ENCODE assay signal across 8 mouse cellular contexts in genomic region chr7:45121404-45121803, GRCm38 (mm10). TPM values are rescaled to one million over a fixed set of nuclear protein-coding genes. Genes with fewer than 3 reads are reported as not detected.
DNase-seq lines count a peak whose midpoint lies in the region; ATAC-seq and TF ChIP-seq lines count a peak whose summit lies in the region.

No protein-coding gene starts in this region.

- H3K9ac ChIP-seq in heart, embryonic 13.5 days, result peak overlapping the region; percentile 53
- H3K9ac ChIP-seq in limb, embryonic 15.5 days, result 0 out of 2 replicates have a peak overlapping the region, but pooled peaks have one; percentile 21

- H3K9me3 ChIP-seq in G1E (replicated peaks), result no peaks in the 10 kb centered on the region
- H3K9me3 ChIP-seq in heart, embryonic 13.5 days, result no peaks in the 10 kb centered on the region
- no peaks in the 10 kb centered on the region for H3K9me3 ChIP-seq in limb, embryonic 15.5 days

- 0 out of 2 replicates have a peak overlapping the region, but pooled peaks have one; percentile 76 for H3K4me2 ChIP-seq in heart, embryonic 13.5 days
- H3K4me2 ChIP-seq in limb, embryonic 15.5 days, result no peak overlapping the region

- no peak for TF ChIP-seq CTCF in G1E (IDR thresholded peaks at IDR 0.05; ENCODE audit: low read depth, low read length)

- DNase-seq in gastrocnemius, adult 18-20 months (ENCODE audit: low spot score), result peak; percentile 38
- DNase-seq in gastrocnemius, postnatal 10 days, result no peak
- no peak for DNase-seq in G1E (ENCODE audit: low spot score)
- peak; percentile 77 for DNase-seq in skeletal muscle tissue, adult 2 months (ENCODE audit: low read depth, low spot score)
- DNase-seq in frontal cortex, postnatal 36 days (ENCODE audit: low spot score in 2 of 2), result no peak
- DNase-seq in frontal cortex, adult 2 months (ENCODE audit: extremely low spot score in 1 of 2, low spot score in 1 of 2), result no peak

- 52% methylated on average over 7 of the region's 8 CpGs for WGBS in heart, embryonic 13.5 days
- WGBS in limb, embryonic 15.5 days, result 54% methylated on average over 8 of the region's 8 CpGs

- peak overlapping the region; percentile 21 for H3K27ac ChIP-seq in heart, embryonic 13.5 days (replicated peaks)
- no peak overlapping the region; the same call in 1 of the 2 replicates for H3K27ac ChIP-seq in limb, embryonic 15.5 days

- H3K4me1 ChIP-seq in G1E (ENCODE audit: insufficient read depth, low read depth, low read length), result peaks cover 80% of the 10 kb centered on the region
- peaks cover 53% of the 10 kb centered on the region for H3K4me1 ChIP-seq in heart, embryonic 13.5 days
- peaks cover 43% of the 10 kb centered on the region for H3K4me1 ChIP-seq in limb, embryonic 15.5 days

- peak overlapping the region; percentile 92; the same call in 1 of the 2 replicates for H3K4me3 ChIP-seq in G1E (ENCODE audit: low read depth, low read length)
- H3K4me3 ChIP-seq in heart, embryonic 13.5 days, result peak overlapping the region; percentile 5; the same call in 1 of the 2 replicates
- no peak overlapping the region for H3K4me3 ChIP-seq in limb, embryonic 15.5 days

- no peaks in the 10 kb centered on the region for H3K27me3 ChIP-seq in G1E (ENCODE audit: insufficient read depth, low read length)
- no peaks in the 10 kb centered on the region for H3K27me3 ChIP-seq in heart, embryonic 13.5 days (replicated peaks)
- H3K27me3 ChIP-seq in limb, embryonic 15.5 days, result no peaks in the 10 kb centered on the region

- H3K36me3 ChIP-seq in G1E (replicated peaks), result peaks cover 83% of the 10 kb centered on the region
- peaks cover 74% of the 10 kb centered on the region for H3K36me3 ChIP-seq in heart, embryonic 13.5 days
- H3K36me3 ChIP-seq in limb, embryonic 15.5 days, result peaks cover 58% of the 10 kb centered on the region

- ATAC-seq in G1E (ENCODE audit: extremely low read depth, insufficient number of reproducible peaks, low FRiP score, poor library complexity, severe bottlenecking), result no peak
- no peak for ATAC-seq in heart, embryonic 13.5 days (ENCODE audit: extremely low read depth, insufficient number of reproducible peaks, low FRiP score, low TSS enrichment)
- ATAC-seq in limb, embryonic 15.5 days (ENCODE audit: insufficient number of reproducible peaks, low FRiP score, low TSS enrichment, low read depth), result no peak

RNA-seq across cellular contexts. Expression of gene Rps11, which starts 2.8 kb away (rescaled TPM):
- 100 to 1,000 TPM; 490 to 529 TPM for total RNA-seq in gastrocnemius, adult 18-20 months (2021)
- 100 to 1,000 TPM; 762 to 817 TPM for total RNA-seq in gastrocnemius, postnatal 10 days (2021)
- total RNA-seq in G1E (2014; fragmentation: Nextera tagmentation) (916 and 1,000 TPM in 2 replicates), G1E (2017) (1,298 and 1,329 TPM in 2 replicates)
- 151 and 217 TPM in 2 replicates for polyA plus RNA-seq in G1E (2012)
- polyA plus RNA-seq in heart, embryonic 13.5 days (2015; fragmentation: Nextera tagmentation; extraction: Ambion mirVana), result 982 and 1,095 TPM in 2 replicates
- polyA plus RNA-seq in limb, embryonic 15.5 days (2015; fragmentation: Nextera tagmentation; extraction: Ambion mirVana), result 1,215 and 1,484 TPM in 2 replicates
- 383 and 419 TPM in 2 replicates for polyA plus RNA-seq in frontal cortex, adult 2 months (2012; rRNA removed)

RNA-seq across cellular contexts. Expression of gene Rpl13a, which starts 7.2 kb away (rescaled TPM):
- total RNA-seq in gastrocnemius, adult 18-20 months (2021), result 100 to 1,000 TPM; 643 to 706 TPM
- 1,000 to 10,000 TPM; 1,164 to 1,215 TPM for total RNA-seq in gastrocnemius, postnatal 10 days (2021)
- 1,386 and 1,478 TPM in 2 replicates for total RNA-seq in G1E (2014; fragmentation: Nextera tagmentation)
- 2,356 and 2,406 TPM in 2 replicates for total RNA-seq in G1E (2017)
- polyA plus RNA-seq in G1E (2012), result 5,469 and 6,084 TPM in 2 replicates
- 688 and 785 TPM in 2 replicates for polyA plus RNA-seq in heart, embryonic 13.5 days (2015; fragmentation: Nextera tagmentation; extraction: Ambion mirVana)
- polyA plus RNA-seq in limb, embryonic 15.5 days (2015; fragmentation: Nextera tagmentation; extraction: Ambion mirVana), result 1,220 and 1,390 TPM in 2 replicates
- 1,438 and 1,804 TPM in 2 replicates for polyA plus RNA-seq in frontal cortex, adult 2 months (2012; rRNA removed)

RNA-seq across cellular contexts. Expression of gene Gm45713, which starts 14.6 kb away (rescaled TPM):
- 1 to 10 TPM in 1 of 2 experiments, not detected in 1; 1.2 TPM for total RNA-seq in gastrocnemius, adult 18-20 months (2021)
- not detected for total RNA-seq in gastrocnemius, postnatal 10 days (2021)
- total RNA-seq in G1E (2014; fragmentation: Nextera tagmentation) (not detected in 2 replicates), G1E (2017) (0.16 and 0.23 TPM in 2 replicates)
- 1.0 and 1.3 TPM in 2 replicates for polyA plus RNA-seq in G1E (2012)
- polyA plus RNA-seq in heart, embryonic 13.5 days (2015; fragmentation: Nextera tagmentation; extraction: Ambion mirVana), result 0.17 TPM in 1 of 2 replicates, not detected in the other
- 0.65 TPM in 1 of 2 replicates, not detected in the other for polyA plus RNA-seq in limb, embryonic 15.5 days (2015; fragmentation: Nextera tagmentation; extraction: Ambion mirVana)
- 0.06 and 0.12 TPM in 2 replicates for polyA plus RNA-seq in frontal cortex, adult 2 months (2012; rRNA removed)

RNA-seq across cellular contexts. Expression of gene Flt3l, which starts 14.8 kb away (rescaled TPM):
- total RNA-seq in gastrocnemius, adult 18-20 months (2021), result 1 to 10 TPM; 1.8 to 3.0 TPM
- total RNA-seq in gastrocnemius, postnatal 10 days (2021), result 1 to 10 TPM; 2.3 to 4.3 TPM
- total RNA-seq in G1E (2014; fragmentation: Nextera tagmentation) (75.7 and 76.5 TPM in 2 replicates), G1E (2017) (41.0 and 48.6 TPM in 2 replicates)
- 31.7 and 38.8 TPM in 2 replicates for polyA plus RNA-seq in G1E (2012)
- polyA plus RNA-seq in heart, embryonic 13.5 days (2015; fragmentation: Nextera tagmentation; extraction: Ambion mirVana), result 0.88 and 1.0 TPM in 2 replicates
- 2.1 and 2.7 TPM in 2 replicates for polyA plus RNA-seq in limb, embryonic 15.5 days (2015; fragmentation: Nextera tagmentation; extraction: Ambion mirVana)
- 25.2 and 29.6 TPM in 2 replicates for polyA plus RNA-seq in frontal cortex, adult 2 months (2012; rRNA removed)

RNA-seq across cellular contexts. Expression of gene Fcgrt, which starts 17.8 kb away (rescaled TPM):
- 10 to 100 TPM; 27.4 to 29.1 TPM for total RNA-seq in gastrocnemius, adult 18-20 months (2021)
- 10 to 100 TPM; 70.9 to 75.2 TPM for total RNA-seq in gastrocnemius, postnatal 10 days (2021)
- total RNA-seq in G1E (2014; fragmentation: Nextera tagmentation) (not detected in 2 replicates), G1E (2017) (not detected in 2 replicates)
- polyA plus RNA-seq in G1E (2012), result not detected in 2 replicates
- polyA plus RNA-seq in heart, embryonic 13.5 days (2015; fragmentation: Nextera tagmentation; extraction: Ambion mirVana), result 38.0 and 38.1 TPM in 2 replicates
- polyA plus RNA-seq in limb, embryonic 15.5 days (2015; fragmentation: Nextera tagmentation; extraction: Ambion mirVana), result 99.7 and 121 TPM in 2 replicates
- 34.0 and 34.2 TPM in 2 replicates for polyA plus RNA-seq in frontal cortex, adult 2 months (2012; rRNA removed)

Comparison
In these comparisons a context has a peak if more than half of its experiments do, and no peak if none do; other contexts are left out.
1. DNase-seq: peak in gastrocnemius, adult 18-20 months (single experiment) and skeletal muscle tissue, adult 2 months (single experiment); none in gastrocnemius, postnatal 10 days (single experiment), G1E (single experiment), frontal cortex, postnatal 36 days (0 of 2) and frontal cortex, adult 2 months (0 of 2).